Mouse (Mus musculus): Measurements from ENCODE around the gene Tm7sf2. TPM values are rescaled to one million over a fixed set of nuclear protein-coding genes. Genes with fewer than 3 reads are reported as not detected.

The Tm7sf2 gene
- polyA plus RNA-seq, 1 experiment from 2014 or later, result 17.0 TPM

DNA sequence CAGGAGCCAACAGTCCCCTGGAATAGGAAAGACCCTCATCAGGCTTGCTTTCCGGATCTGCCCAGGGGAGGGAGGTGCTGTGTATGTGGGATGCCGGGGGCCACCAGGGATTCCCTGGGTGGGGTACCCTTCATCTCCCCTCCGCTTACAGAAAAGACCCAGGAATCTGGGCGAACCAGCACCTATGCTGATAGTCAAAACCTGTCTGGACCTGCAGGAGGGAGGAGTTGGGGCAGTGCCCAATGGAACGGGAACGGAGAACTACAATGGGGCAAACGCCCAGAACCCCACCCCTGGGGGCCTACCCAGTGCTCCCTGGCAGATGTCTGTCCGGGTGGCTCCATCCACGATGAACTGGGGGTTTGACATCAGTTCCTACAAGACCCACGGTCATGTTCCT is 54.5 kb downstream of the Tm7sf2 start:
- Histone ChIP-seq H3K9me3 (replicated peaks; ENCODE audit: low read length) (no peaks in the 10 kb centered on the region), H3K9ac (ENCODE audit: low read depth, low read length) (no peak overlapping the region), H3K27ac (no peak overlapping the region; the same call in 1 of the 2 replicates), H3K4me3 (replicated peaks; ENCODE audit: low read depth, low read length) (no peak overlapping the region), H3K4me1 (replicated peaks; ENCODE audit: insufficient read depth, low read length) (peaks cover 14% of the 10 kb centered on the region; the same call in 1 of the 2 replicates), H3K36me3 (ENCODE audit: insufficient read depth, low read length) (no peaks in the 10 kb centered on the region), H3K4me2 (ENCODE audit: low read length) (peak overlapping the region; percentile 80; the same call in 1 of the 2 replicates), H3K27me3 (ENCODE audit: insufficient read depth, low read length) (no peaks in the 10 kb centered on the region)
- ATAC-seq (replicated peaks; ENCODE audit: low FRiP score, low read depth) (no peak), DNase-seq (ENCODE audit: low spot score) (no peak)
- WGBS, result 88% methylated on average over 10 of the region's 10 CpGs
- no peak for TF ChIP-seq CTCF (IDR thresholded peaks at IDR 0.05; ENCODE audit: low read depth)

Small RNAs within 50 kb of the gene (microRNA-seq; reads per million reads assigned to microRNA genes)
- 1.2 reads per million for gene Mir6988

Other genes with a start within 250 kb of the Tm7sf2 start
- gene Frmd8, start 193.1 kb downstream of the Tm7sf2 start, polyA plus RNA-seq (2015; fragmentation: Nextera tagmentation; extraction: Ambion mirVana), result 31.6 and 35.9 TPM in 2 replicates
- gene Slc25a45, start 190.6 kb downstream of the Tm7sf2 start, polyA plus RNA-seq (2015; fragmentation: Nextera tagmentation; extraction: Ambion mirVana), result 19.9 and 24.5 TPM in 2 replicates
- 2.9 and 3.6 TPM in 2 replicates for gene Tigd3, start 174.2 kb downstream of the Tm7sf2 start, polyA plus RNA-seq (2015; fragmentation: Nextera tagmentation; extraction: Ambion mirVana)
- 108 and 109 TPM in 2 replicates for gene Dpf2, start 155.4 kb downstream of the Tm7sf2 start, polyA plus RNA-seq (2015; fragmentation: Nextera tagmentation; extraction: Ambion mirVana)
- 13.2 and 14.2 TPM in 2 replicates for gene Cdc42ep2, start 143.6 kb downstream of the Tm7sf2 start, polyA plus RNA-seq (2015; fragmentation: Nextera tagmentation; extraction: Ambion mirVana)
- 39.8 and 40.6 TPM in 2 replicates for gene Pola2, start 104.2 kb downstream of the Tm7sf2 start, polyA plus RNA-seq (2015; fragmentation: Nextera tagmentation; extraction: Ambion mirVana)
- not detected in 2 replicates for gene Slc22a20, start 82.2 kb downstream of the Tm7sf2 start, polyA plus RNA-seq (2015; fragmentation: Nextera tagmentation; extraction: Ambion mirVana)
- 12.9 and 13.5 TPM in 2 replicates for gene Capn1, start 52.5 kb downstream of the Tm7sf2 start, polyA plus RNA-seq (2015; fragmentation: Nextera tagmentation; extraction: Ambion mirVana)
- gene Syvn1, start 21.8 kb downstream of the Tm7sf2 start, polyA plus RNA-seq (2015; fragmentation: Nextera tagmentation; extraction: Ambion mirVana), result 25.0 and 26.8 TPM in 2 replicates
- gene Mrpl49, start 10.6 kb downstream of the Tm7sf2 start, polyA plus RNA-seq (2015; fragmentation: Nextera tagmentation; extraction: Ambion mirVana), result 66.2 and 69.0 TPM in 2 replicates
- 940 and 1,050 TPM in 2 replicates for gene Fau, start 10.5 kb downstream of the Tm7sf2 start, polyA plus RNA-seq (2015; fragmentation: Nextera tagmentation; extraction: Ambion mirVana)
- gene Znhit2, start 7.2 kb downstream of the Tm7sf2 start, polyA plus RNA-seq (2015; fragmentation: Nextera tagmentation; extraction: Ambion mirVana), result 42.3 and 47.6 TPM in 2 replicates
- gene Vps51, start 8.9 kb upstream of the Tm7sf2 start, polyA plus RNA-seq (2015; fragmentation: Nextera tagmentation; extraction: Ambion mirVana), result 57.8 and 61.4 TPM in 2 replicates
- not detected in 2 replicates for gene Tmem262, start 11.7 kb upstream of the Tm7sf2 start, polyA plus RNA-seq (2015; fragmentation: Nextera tagmentation; extraction: Ambion mirVana)
- 0.70 and 0.84 TPM in 2 replicates for gene Gm28374, start 13.9 kb upstream of the Tm7sf2 start, polyA plus RNA-seq (2015; fragmentation: Nextera tagmentation; extraction: Ambion mirVana)
- gene Zfpl1, start 16.6 kb upstream of the Tm7sf2 start, polyA plus RNA-seq (2015; fragmentation: Nextera tagmentation; extraction: Ambion mirVana), result 71.7 and 74.3 TPM in 2 replicates
- gene Cdca5, start 16.6 kb upstream of the Tm7sf2 start, polyA plus RNA-seq (2015; fragmentation: Nextera tagmentation; extraction: Ambion mirVana), result 16.1 and 19.4 TPM in 2 replicates
- gene AC131692.1, start 26.0 kb upstream of the Tm7sf2 start, polyA plus RNA-seq (2015; fragmentation: Nextera tagmentation; extraction: Ambion mirVana), result 0.17 TPM in 1 of 2 replicates, not detected in the other
- gene Naaladl1, start 37.4 kb upstream of the Tm7sf2 start, polyA plus RNA-seq (2015; fragmentation: Nextera tagmentation; extraction: Ambion mirVana), result 0.17 TPM in 2 replicates
- 32.0 and 35.9 TPM in 2 replicates for gene Sac3d1, start 50.3 kb upstream of the Tm7sf2 start, polyA plus RNA-seq (2015; fragmentation: Nextera tagmentation; extraction: Ambion mirVana)
- 26.5 and 30.0 TPM in 2 replicates for gene Snx15, start 59.9 kb upstream of the Tm7sf2 start, polyA plus RNA-seq (2015; fragmentation: Nextera tagmentation; extraction: Ambion mirVana)
- gene Batf2, start 72.6 kb upstream of the Tm7sf2 start, polyA plus RNA-seq (2015; fragmentation: Nextera tagmentation; extraction: Ambion mirVana), result 0.38 and 0.49 TPM in 2 replicates
- 96.1 and 103 TPM in 2 replicates for gene Arl2, start 73.2 kb upstream of the Tm7sf2 start, polyA plus RNA-seq (2015; fragmentation: Nextera tagmentation; extraction: Ambion mirVana)
- not detected in 2 replicates for gene Majin, start 116.0 kb upstream of the Tm7sf2 start, polyA plus RNA-seq (2015; fragmentation: Nextera tagmentation; extraction: Ambion mirVana)
- gene Gpha2, start 158.0 kb upstream of the Tm7sf2 start, polyA plus RNA-seq (2015; fragmentation: Nextera tagmentation; extraction: Ambion mirVana), result 1.6 and 2.1 TPM in 2 replicates
- 19.9 and 20.4 TPM in 2 replicates for gene Ppp2r5b, start 167.5 kb upstream of the Tm7sf2 start, polyA plus RNA-seq (2015; fragmentation: Nextera tagmentation; extraction: Ambion mirVana)
- 7.0 and 7.8 TPM in 2 replicates for gene Atg2a, start 173.3 kb upstream of the Tm7sf2 start, polyA plus RNA-seq (2015; fragmentation: Nextera tagmentation; extraction: Ambion mirVana)
- gene Ehd1, start 208.4 kb upstream of the Tm7sf2 start, polyA plus RNA-seq (2015; fragmentation: Nextera tagmentation; extraction: Ambion mirVana), result 64.2 and 73.4 TPM in 2 replicates
- 1.0 TPM in 2 replicates for gene Cdc42bpg, start 238.1 kb upstream of the Tm7sf2 start, polyA plus RNA-seq (2015; fragmentation: Nextera tagmentation; extraction: Ambion mirVana)

Data from kidney, postnatal 0 days (tissue).